24 mouse cellular contexts compared by ENCODE assay signal in genomic region chr12:100846566-100846965, GRCm38 (mm10).
"Had no signal": no experiment of that assay in that cellular context is flagged by ENCODE, and none has a peak within 500 bp of the region (broad histone marks: within the 10 kb centered on the region; RNA-seq: fewer than 3 reads in every experiment).

No protein-coding gene starts in this region.

- H3K36me3 ChIP-seq: heart, embryonic 12.5 days; hindbrain, embryonic 10.5 days; hindbrain, embryonic 12.5 days; intestine, embryonic 15.5 days; limb, embryonic 10.5 days; limb, embryonic 12.5 days; liver, embryonic 13.5 days; liver, embryonic 15.5 days had no signal

- H3K9ac ChIP-seq: heart, embryonic 12.5 days; hindbrain, embryonic 12.5 days; hindbrain, embryonic 14.5 days; intestine, embryonic 15.5 days; limb, embryonic 12.5 days; liver, embryonic 13.5 days; liver, embryonic 15.5 days; liver, postnatal 0 days had no signal

- ATAC-seq: hindbrain, embryonic 16.5 days; inflammation-experienced regulatory T-cells, adult 6 months; intestine, embryonic 15.5 days; intestine, postnatal 0 days; liver, postnatal 0 days had no signal

- H3K4me3 ChIP-seq: heart, embryonic 12.5 days; hindbrain, embryonic 10.5 days; hindbrain, embryonic 12.5 days; intestine, embryonic 15.5 days; layer of hippocampus, adult 2 months; left cerebral cortex, adult 2 months; limb, embryonic 10.5 days; limb, embryonic 12.5 days; liver, embryonic 13.5 days; liver, embryonic 15.5 days had no signal

- H3K27me3 ChIP-seq: intestine, embryonic 15.5 days; liver, embryonic 13.5 days had no signal

- H3K27ac ChIP-seq: hindbrain, embryonic 10.5 days; hindbrain, embryonic 12.5 days; hindbrain, embryonic 14.5 days; intestine, embryonic 15.5 days; layer of hippocampus, adult 2 months; left cerebral cortex, adult 2 months; limb, embryonic 10.5 days; limb, embryonic 12.5 days; liver, embryonic 13.5 days; liver, embryonic 15.5 days had no signal

- H3K9me3 ChIP-seq: heart, embryonic 12.5 days; hindbrain, embryonic 10.5 days; hindbrain, embryonic 12.5 days; intestine, embryonic 15.5 days; limb, embryonic 10.5 days; limb, embryonic 12.5 days; liver, embryonic 13.5 days; liver, embryonic 15.5 days had no signal

- DNase-seq: gastrocnemius, postnatal 25 days; heart, postnatal 10 days; heart, postnatal 4 days; kidney, adult 18-20 months; kidney, adult 8-10 months; kidney, postnatal 10 days; kidney, postnatal 4 days; liver; liver, embryonic 13.5 days; liver, postnatal 0 days had no signal

- H3K4me1 ChIP-seq: heart, embryonic 12.5 days; intestine, embryonic 15.5 days; limb, embryonic 10.5 days; limb, embryonic 12.5 days; liver, embryonic 13.5 days; liver, embryonic 15.5 days had no signal

- H3K4me2 ChIP-seq: heart, embryonic 12.5 days; hindbrain, embryonic 12.5 days; hindbrain, embryonic 14.5 days; intestine, embryonic 15.5 days; limb, embryonic 12.5 days; liver, embryonic 11.5 days; liver, embryonic 13.5 days; liver, embryonic 15.5 days had no signal
